Mouse (Mus musculus) monocyte, adult 2 months (primary cell): Measurements from ENCODE around the gene Renbp.

Experiments used
- DNase-seq, 2 experiments: peaks; one replicate each; pipeline ENCODE4 v3.0.0; 2022; ENCODE audit warnings: low spot score in 2 of 2, low read depth in 1 of 2

Renbp gene

GRCm38 (mm10) chrX:73921285-73921822 lies 9.3 kb downstream of the Renbp start:
- no peak for DNase-seq

GRCm38 (mm10) chrX:73918631-73919030 lies 12.0 kb downstream of the Renbp start:
- DNase-seq = no peak

- DNase-seq = no peak
These were observed 13.7 kb downstream of the Renbp start for GRCm38 (mm10) chrX:73916945-73917344.

GRCm38 (mm10) chrX:73914827-73915703 lies 15.6 kb downstream of the Renbp start:
- DNase-seq = peak; percentile 74 to 87

GRCm38 (mm10) chrX:73911588-73911987 lies 19.1 kb downstream of the Renbp start:
- DNase-seq = peak; percentile 19 to 34

- peak in 1 of 2 experiments; percentile 13 for DNase-seq
These were observed 19.5 kb downstream of the Renbp start for GRCm38 (mm10) chrX:73911156-73911555.

GRCm38 (mm10) chrX:73910451-73910850 lies 20.2 kb downstream of the Renbp start:
- no peak for DNase-seq

GRCm38 (mm10) chrX:73910049-73910448 lies 20.6 kb downstream of the Renbp start:
- no peak for DNase-seq

- no peak for DNase-seq
These were observed 32.7 kb downstream of the Renbp start for GRCm38 (mm10) chrX:73897959-73898358.

GRCm38 (mm10) chrX:73895719-73896118 lies 34.9 kb downstream of the Renbp start, which contains the start of gene L1cam:
TSS of gene L1cam (minus strand) at chrX:73896105.
- no peak for DNase-seq

GRCm38 (mm10) chrX:73892833-73893232 lies 37.8 kb downstream of the Renbp start:
- no peak for DNase-seq

- DNase-seq = no peak
These were observed 39.0 kb downstream of the Renbp start, which contains the start of gene Avpr2 for GRCm38 (mm10) chrX:73891551-73892152. TSS of gene Avpr2 (plus strand) at chrX:73892102.

- no peak for DNase-seq
These were observed 49.2 kb downstream of the Renbp start for GRCm38 (mm10) chrX:73881463-73881862.

GRCm38 (mm10) chrX:73881036-73881427 lies 49.6 kb downstream of the Renbp start:
- DNase-seq = no peak

GRCm38 (mm10) chrX:73880194-73881035 lies 50.2 kb downstream of the Renbp start:
- DNase-seq = peak in 1 of 2 experiments; percentile 13

GRCm38 (mm10) chrX:73877014-73877413 lies 53.6 kb downstream of the Renbp start:
- DNase-seq = no peak

- DNase-seq = no peak
These were observed 54.8 kb downstream of the Renbp start for GRCm38 (mm10) chrX:73875881-73876280.
